Mouse (Mus musculus) spleen, adult 2 months (tissue): Measurements from ENCODE around the gene Zfp324.

Source experiments
- CTCF ChIP-seq: fragments of 200-500 bp; IDR thresholded peaks from 2 replicates; pipeline ENCODE4 v1.5.1; 2011; ENCODE audit warnings: mild to moderate bottlenecking, inconsistent platforms; ENCODE audit not compliant: insufficient read depth, insufficient read length, insufficient replicate concordance; ENCODE audit errors: extremely low read depth
- POLR2A ChIP-seq: fragments of 200-500 bp; IDR thresholded peaks from 2 replicates; pipeline ENCODE4 v1.6.1; 2011; ENCODE audit warnings: low read depth, low read length, inconsistent platforms

GRCm38 (mm10) chr7:12978931-12979722 is 13.5 kb downstream of the Zfp324 start:
- TF ChIP-seq POLR2A (no peak), CTCF (no peak)
